Mouse (Mus musculus) megakaryocyte, embryonic 14.5 days (primary cell): ENCODE measurements around the gene Pnpla2.

ENCODE experiments used
- FLI1 ChIP-seq: IDR thresholded peaks from 2 replicates; pipeline ENCODE4 v1.6.1; 2012; ENCODE audit warnings: low read length, inconsistent platforms, mixed read lengths
- GATA1 ChIP-seq: IDR thresholded peaks from 3 replicates; pipeline ENCODE4 v1.6.1; 2012; ENCODE audit warnings: mixed read lengths, low read length, inconsistent platforms, borderline replicate concordance

- TF ChIP-seq GATA1 (no peak), FLI1 (no peak)
These were observed 14.4 kb downstream of the Pnpla2 start for GRCm38 (mm10) chr7:141469352-141469751.
